Mouse (Mus musculus): ENCODE results near the gene Olfr1085. TPM values are rescaled to one million over a fixed set of nuclear protein-coding genes. Genes with fewer than 3 reads are reported as not detected.
"Not testable (repeated sequence)": the region's sequence is repeated elsewhere in the genome, so short reads cannot be mapped to it uniquely, and the experiment has no call there.

The Olfr1085 gene
- not detected in 2 replicates for polyA plus RNA-seq (2015; fragmentation: Nextera tagmentation; extraction: Ambion mirVana)

DNA sequence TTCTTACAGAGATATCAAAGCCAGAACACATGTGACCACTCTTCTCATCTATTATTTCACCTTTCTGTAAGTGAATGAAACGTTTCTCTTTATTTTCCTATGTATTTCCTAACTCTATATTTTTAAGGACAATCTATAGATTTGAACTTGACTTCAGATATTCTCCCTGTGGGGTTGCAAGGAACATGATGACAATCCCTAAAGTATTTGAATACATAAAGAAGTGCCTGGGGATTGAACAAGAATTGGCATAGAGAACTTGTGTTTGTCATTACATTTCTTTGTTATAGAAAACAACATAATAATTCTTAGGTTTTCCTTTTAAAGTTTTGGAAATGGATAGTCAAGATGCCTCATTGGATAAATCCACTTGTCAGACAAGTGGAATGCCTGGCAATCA lies at the start of gene Olfr1085:
Olfr1085 (minus strand) TSS at position 101 of the 400 bp plus-strand sequence.
- no peak for ATAC-seq (ENCODE audit: low FRiP score)
- no peak within 1 kb of the TSS for H3K4me3 ChIP-seq
- no peaks in the 10 kb centered on the region for H3K36me3 ChIP-seq
- H3K27me3 ChIP-seq, result no peaks in the 10 kb centered on the region
- 32% methylated on average over 1 of the region's 1 CpGs for WGBS
- no peak within 1 kb of the TSS for H3K4me2 ChIP-seq
- no peaks in the 10 kb centered on the region for H3K4me1 ChIP-seq (replicated peaks)
- no peak within 1 kb of the TSS for H3K9ac ChIP-seq
- no peak within 1 kb of the TSS for H3K27ac ChIP-seq
- H3K9me3 ChIP-seq, result no peaks in the 10 kb centered on the region

DNA sequence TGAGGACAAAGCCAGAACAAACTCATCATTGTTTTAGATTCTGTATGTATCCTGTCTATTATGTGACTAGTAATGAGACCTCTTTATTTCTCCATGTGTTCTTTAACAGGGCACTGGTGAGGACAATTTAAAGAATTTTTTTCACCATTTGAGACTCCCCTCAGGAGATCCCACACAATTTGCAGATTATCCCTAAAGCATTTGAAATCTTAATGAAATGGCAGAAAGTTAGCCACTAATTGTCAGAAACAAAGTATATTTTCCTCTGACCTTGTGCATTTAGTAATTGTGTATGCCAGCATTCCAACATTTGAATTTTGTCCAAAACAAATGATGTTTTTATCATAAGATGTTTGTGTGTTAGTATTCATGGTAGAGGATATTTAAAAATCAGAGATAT lies 36.5 kb upstream of the Olfr1085 start, which contains the start of gene Olfr1087:
Olfr1087 (minus strand) TSS at position 101 of the 400 bp plus-strand sequence.
- no peak within 1 kb of the TSS for H3K4me2 ChIP-seq
- no peak for ATAC-seq (ENCODE audit: low FRiP score)
- H3K9me3 ChIP-seq, result no peaks in the 10 kb centered on the region
- H3K4me3 ChIP-seq, result no peak within 1 kb of the TSS
- no peaks in the 10 kb centered on the region for H3K36me3 ChIP-seq
- no peaks in the 10 kb centered on the region for H3K4me1 ChIP-seq (replicated peaks)
- no peak within 1 kb of the TSS for H3K9ac ChIP-seq
- H3K27ac ChIP-seq, result no peak within 1 kb of the TSS
- no peaks in the 10 kb centered on the region for H3K27me3 ChIP-seq

DNA sequence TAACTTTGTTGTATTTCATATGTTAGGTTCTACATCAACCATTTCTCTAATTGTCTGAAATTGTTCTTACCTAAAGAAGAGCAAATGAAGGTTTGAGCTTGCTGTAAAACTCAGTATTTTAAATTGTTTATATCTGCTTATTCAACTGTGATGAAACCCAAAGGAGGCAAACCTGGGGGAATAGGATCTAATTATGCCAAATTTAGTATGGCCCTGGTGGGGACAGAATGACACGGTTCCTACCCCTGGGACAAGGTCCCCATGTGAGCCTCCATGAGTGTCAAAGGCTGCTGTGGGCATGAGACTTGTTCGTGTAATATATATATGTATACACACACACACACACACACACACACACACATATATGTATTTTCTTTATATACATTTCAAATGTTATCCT lies 18.2 kb upstream of the Olfr1085 start, which contains the start of gene Olfr1086:
Olfr1086 (minus strand) TSS at position 101 of the 400 bp plus-strand sequence.
- no peak within 1 kb of the TSS for H3K4me3 ChIP-seq
- no peak within 1 kb of the TSS for H3K4me2 ChIP-seq
- no peaks in the 10 kb centered on the region for H3K9me3 ChIP-seq
- ATAC-seq (ENCODE audit: low FRiP score), result no peak
- no peak within 1 kb of the TSS for H3K27ac ChIP-seq
- H3K36me3 ChIP-seq, result no peaks in the 10 kb centered on the region
- WGBS, result 82% methylated on average over 2 of the region's 2 CpGs
- no peaks in the 10 kb centered on the region for H3K4me1 ChIP-seq (replicated peaks)
- H3K9ac ChIP-seq, result no peak within 1 kb of the TSS
- H3K27me3 ChIP-seq, result no peaks in the 10 kb centered on the region

DNA sequence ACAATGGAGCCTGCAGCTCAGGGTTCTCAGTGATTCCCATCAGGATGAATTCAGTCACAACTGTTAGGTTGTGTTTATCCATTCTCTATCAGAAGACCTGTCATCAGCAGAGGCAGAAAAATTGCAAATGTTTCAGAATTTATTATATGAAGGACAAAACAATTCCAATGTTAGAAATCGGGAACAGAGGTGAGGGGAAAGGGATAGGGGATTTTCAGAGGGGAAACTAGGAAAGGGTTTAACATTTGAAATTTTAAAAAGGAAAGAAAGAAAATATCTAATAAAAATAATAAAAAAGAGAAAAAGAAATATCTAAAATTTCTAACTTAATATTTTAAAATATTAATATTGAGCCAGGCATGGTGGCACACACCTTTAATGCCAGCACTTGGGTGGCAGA lies 22.2 kb downstream of the Olfr1085 start, which contains the start of gene Olfr1084:
Olfr1084 (minus strand) TSS at position 101 of the 400 bp plus-strand sequence.
- not testable (repeated sequence) for H3K9me3 ChIP-seq; H3K9ac ChIP-seq; H3K27me3 ChIP-seq; ATAC-seq (ENCODE audit: low FRiP score); H3K4me1 ChIP-seq (replicated peaks); H3K4me3 ChIP-seq; H3K4me2 ChIP-seq; H3K36me3 ChIP-seq; H3K27ac ChIP-seq
- WGBS, result 89% methylated on average over 1 of the region's 1 CpGs

Other genes with a start within 250 kb of the Olfr1085 start
- not detected in 2 replicates for gene Olfr1061, start 248.0 kb downstream of the Olfr1085 start, polyA plus RNA-seq (2015; fragmentation: Nextera tagmentation; extraction: Ambion mirVana)
- gene Olfr1062, start 235.3 kb downstream of the Olfr1085 start, polyA plus RNA-seq (2015; fragmentation: Nextera tagmentation; extraction: Ambion mirVana), result not detected in 2 replicates
- not detected in 2 replicates for gene Olfr1065, start 211.4 kb downstream of the Olfr1085 start, polyA plus RNA-seq (2015; fragmentation: Nextera tagmentation; extraction: Ambion mirVana)
- not detected in 2 replicates for gene Olfr1066, start 205.8 kb downstream of the Olfr1085 start, polyA plus RNA-seq (2015; fragmentation: Nextera tagmentation; extraction: Ambion mirVana)
- gene Olfr228, start 174.6 kb downstream of the Olfr1085 start, polyA plus RNA-seq (2015; fragmentation: Nextera tagmentation; extraction: Ambion mirVana), result not detected in 2 replicates
- not detected in 2 replicates for gene Olfr1076, start 153.6 kb downstream of the Olfr1085 start, polyA plus RNA-seq (2015; fragmentation: Nextera tagmentation; extraction: Ambion mirVana)
- not detected in 2 replicates for gene Olfr1079, start 119.5 kb downstream of the Olfr1085 start, polyA plus RNA-seq (2015; fragmentation: Nextera tagmentation; extraction: Ambion mirVana)
- gene Olfr1080, start 103.8 kb downstream of the Olfr1085 start, polyA plus RNA-seq (2015; fragmentation: Nextera tagmentation; extraction: Ambion mirVana), result not detected in 2 replicates
- gene Olfr1082, start 63.1 kb downstream of the Olfr1085 start, polyA plus RNA-seq (2015; fragmentation: Nextera tagmentation; extraction: Ambion mirVana), result not detected in 2 replicates
- gene Olfr1084, start 22.3 kb downstream of the Olfr1085 start, polyA plus RNA-seq (2015; fragmentation: Nextera tagmentation; extraction: Ambion mirVana), result not detected in 2 replicates
- not detected in 2 replicates for gene Olfr1086, start 18.1 kb upstream of the Olfr1085 start, polyA plus RNA-seq (2015; fragmentation: Nextera tagmentation; extraction: Ambion mirVana)
- gene Olfr1087, start 36.4 kb upstream of the Olfr1085 start, polyA plus RNA-seq (2015; fragmentation: Nextera tagmentation; extraction: Ambion mirVana), result not detected in 2 replicates
- not detected in 2 replicates for gene Olfr1089, start 71.7 kb upstream of the Olfr1085 start, polyA plus RNA-seq (2015; fragmentation: Nextera tagmentation; extraction: Ambion mirVana)
- gene Olfr1090, start 97.0 kb upstream of the Olfr1085 start, polyA plus RNA-seq (2015; fragmentation: Nextera tagmentation; extraction: Ambion mirVana), result not detected in 2 replicates
- gene Olfr1093, start 120.5 kb upstream of the Olfr1085 start, polyA plus RNA-seq (2015; fragmentation: Nextera tagmentation; extraction: Ambion mirVana), result not detected in 2 replicates
- not detected in 2 replicates for gene Olfr141, start 148.0 kb upstream of the Olfr1085 start, polyA plus RNA-seq (2015; fragmentation: Nextera tagmentation; extraction: Ambion mirVana)
- not detected in 2 replicates for gene Olfr1094, start 162.6 kb upstream of the Olfr1085 start, polyA plus RNA-seq (2015; fragmentation: Nextera tagmentation; extraction: Ambion mirVana)
- gene Olfr1095, start 189.7 kb upstream of the Olfr1085 start, polyA plus RNA-seq (2015; fragmentation: Nextera tagmentation; extraction: Ambion mirVana), result not detected in 2 replicates
- gene Gm13723, start 212.8 kb upstream of the Olfr1085 start, polyA plus RNA-seq (2015; fragmentation: Nextera tagmentation; extraction: Ambion mirVana), result not detected in 2 replicates
- gene Olfr1097, start 230.2 kb upstream of the Olfr1085 start, polyA plus RNA-seq (2015; fragmentation: Nextera tagmentation; extraction: Ambion mirVana), result not detected in 2 replicates

All from hindbrain, embryonic 13.5 days (tissue).